Mouse (Mus musculus): ENCODE measurements around the gene Phtf2. TPM values are rescaled to one million over a fixed set of nuclear protein-coding genes. Genes with fewer than 3 reads are reported as not detected.
"Not testable (repeated sequence)": the region's sequence is repeated elsewhere in the genome, so short reads cannot be mapped to it uniquely, and the experiment has no call there.

Phtf2 gene
- total RNA-seq, 2 experiments from 2014 or later = 18.8 to 20.1 TPM

DNA sequence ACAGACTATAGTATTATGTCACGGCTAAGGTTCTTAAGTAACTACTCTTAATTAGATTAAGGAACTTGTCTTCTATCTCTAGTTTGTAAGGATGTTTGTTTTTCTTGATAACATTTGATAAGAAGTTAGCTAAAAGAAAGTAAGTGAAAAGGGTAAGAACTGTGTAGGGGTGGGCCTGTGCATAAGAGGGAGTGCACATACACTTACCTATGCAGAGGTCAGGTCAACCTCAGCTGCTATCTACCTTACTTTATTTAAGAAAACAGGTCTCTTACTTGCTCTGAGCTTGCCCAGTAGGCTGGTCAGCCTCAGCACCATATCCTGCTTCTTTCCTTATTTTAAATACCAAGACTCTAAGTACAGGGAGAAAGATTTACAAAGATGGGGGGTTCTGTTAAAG, 100.8 kb downstream of the Phtf2 start:
- intact Hi-C loops (cut with DNase I) = no loop called here
- DNase-seq (ENCODE audit: low spot score in 2 of 2) = no peak

- no peak for DNase-seq (ENCODE audit: low spot score in 2 of 2)
- intact Hi-C loops (cut with DNase I) = no loop called here
Measured at GRCm38 (mm10) chr5:20779191-20779590, 102.7 kb downstream of the Phtf2 start.

DNA sequence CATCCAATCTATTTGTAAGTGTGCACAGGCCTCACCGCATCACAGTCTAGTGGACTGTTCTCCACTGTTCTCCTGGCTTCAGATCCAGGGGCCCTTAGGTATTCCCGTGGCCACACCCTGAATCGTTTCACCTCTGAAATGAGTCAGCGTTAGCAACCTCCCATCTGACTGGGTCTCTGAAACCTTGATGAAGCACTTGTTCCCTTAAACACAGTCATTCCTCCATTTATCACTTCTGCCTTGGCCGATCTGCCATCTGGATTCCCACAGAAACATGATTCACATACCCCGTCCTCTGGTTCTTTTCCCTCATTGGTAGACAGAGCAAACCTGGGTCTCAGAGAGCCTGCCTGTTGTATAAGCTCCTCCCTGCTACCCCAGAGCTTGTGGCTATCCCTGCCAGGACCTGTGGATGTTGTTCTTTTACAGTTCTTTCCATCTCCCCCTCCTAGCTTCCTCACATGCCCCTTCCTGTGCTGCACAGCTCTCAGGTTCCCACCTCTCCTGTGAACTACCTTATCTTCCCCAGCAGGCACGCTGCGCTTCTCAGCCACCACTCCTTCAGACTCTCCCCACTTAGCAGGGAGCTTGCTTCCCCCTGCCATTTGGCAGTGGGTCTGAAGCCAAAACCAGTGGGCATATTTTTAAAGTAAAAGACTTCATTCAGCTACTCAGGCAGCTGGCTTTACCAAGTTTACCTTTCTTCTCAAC, 103.5 kb downstream of the Phtf2 start:
- DNase-seq (ENCODE audit: low spot score in 2 of 2) = peak in 1 of 2 experiments; percentile 19
- intact Hi-C loops (cut with DNase I) = no loop called here

DNA sequence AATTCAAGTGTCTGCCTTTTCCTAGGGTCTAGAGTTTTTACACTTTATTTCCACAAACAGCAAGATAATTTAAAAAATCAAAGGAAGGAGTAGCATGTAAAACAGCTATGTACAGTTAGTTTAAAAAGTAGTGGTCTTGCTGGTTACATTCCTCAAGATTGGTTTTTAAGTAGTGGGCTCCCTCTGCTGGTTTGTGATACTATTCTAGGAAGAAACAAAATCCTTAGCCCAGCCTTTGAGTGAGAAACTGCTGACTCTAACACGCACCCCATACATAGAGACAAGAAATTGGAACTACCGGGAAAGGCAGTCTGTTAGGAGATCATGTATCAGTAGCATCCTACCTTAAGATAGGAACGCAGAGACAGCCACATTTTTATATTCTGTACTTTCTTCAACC, 108.6 kb downstream of the Phtf2 start:
- intact Hi-C loops (cut with DNase I) = no loop called here
- DNase-seq (ENCODE audit: low spot score in 2 of 2) = peak; percentile 50 to 75

DNA sequence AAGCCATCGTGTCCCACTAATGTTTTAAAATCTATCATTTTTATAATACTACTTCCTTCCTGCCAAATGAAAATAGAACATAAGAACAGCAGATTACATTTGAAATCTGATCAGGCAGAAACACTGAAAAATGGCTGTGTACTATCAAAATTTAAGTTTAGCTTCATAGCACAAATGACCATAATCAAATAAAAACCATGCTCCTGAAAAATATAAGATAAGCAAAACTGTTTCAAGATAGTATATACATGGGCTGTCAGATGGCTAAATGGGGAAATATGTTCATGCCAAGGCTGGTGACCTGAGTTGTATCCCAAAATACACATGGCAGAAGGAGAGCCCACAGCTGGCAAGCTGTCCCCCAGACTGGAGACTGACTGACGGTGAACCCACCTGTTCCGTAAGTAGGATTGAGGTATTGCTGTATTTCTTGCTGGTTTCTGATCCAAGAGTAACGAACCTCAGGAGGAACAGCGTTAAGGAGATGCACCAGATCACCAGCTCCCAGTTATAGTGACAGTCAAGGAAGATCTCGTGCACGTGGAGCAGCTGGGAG, 116.5 kb downstream of the Phtf2 start:
- intact Hi-C loops (cut with DNase I) = loop anchor here (10.0 kb wide), 1 partner anchor 1341 kb away; no protein-coding TSS in a partner anchor
- no peak for DNase-seq (ENCODE audit: low spot score in 2 of 2)

DNA sequence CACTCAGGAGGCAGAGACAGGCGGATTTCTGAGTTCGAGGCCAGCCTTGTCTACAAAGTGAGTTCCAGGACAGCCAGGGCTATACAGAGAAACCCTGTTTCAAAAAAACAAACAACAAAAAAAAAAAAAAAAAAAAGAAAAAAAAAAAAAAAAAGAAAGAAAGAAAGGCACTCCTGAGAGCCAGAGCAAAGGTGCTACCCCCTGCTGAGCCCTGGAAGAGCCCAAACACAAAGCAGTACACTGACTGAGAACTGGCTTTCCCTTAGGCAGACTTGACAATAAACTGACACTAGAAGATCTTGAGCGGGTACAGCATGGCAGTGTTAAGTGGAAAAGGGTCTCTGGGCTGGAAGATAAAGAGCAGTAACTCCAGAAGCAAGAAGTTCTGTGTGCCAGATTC, 119.5 kb downstream of the Phtf2 start:
- intact Hi-C loops (cut with DNase I) = loop anchor here (10.0 kb wide), 1 partner anchor 1338 kb away; no protein-coding TSS in a partner anchor
- DNase-seq (ENCODE audit: low spot score in 2 of 2) = not testable (repeated sequence)

- DNase-seq (ENCODE audit: low spot score in 2 of 2) = peak in 1 of 2 experiments; percentile 13
- intact Hi-C loops (cut with DNase I) = loop anchor here (10.0 kb wide), 1 partner anchor 1336 kb away; no protein-coding TSS in a partner anchor
Measured at GRCm38 (mm10) chr5:20760368-20761162, 121.4 kb downstream of the Phtf2 start.

- intact Hi-C loops (cut with DNase I) = loop anchor here (10.0 kb wide), 1 partner anchor 1335 kb away; no protein-coding TSS in a partner anchor
- peak in 1 of 2 experiments; percentile 14 for DNase-seq (ENCODE audit: low spot score in 2 of 2)
Measured at GRCm38 (mm10) chr5:20759771-20760170, 122.2 kb downstream of the Phtf2 start.

GRCm38 (mm10) chr5:20753963-20754362, 128.0 kb downstream of the Phtf2 start:
- no peak for DNase-seq (ENCODE audit: low spot score in 2 of 2)
- intact Hi-C loops (cut with DNase I) = no loop called here

- intact Hi-C loops (cut with DNase I) = no loop called here
- DNase-seq (ENCODE audit: low spot score in 2 of 2) = peak in 1 of 2 experiments; percentile 7
Measured at GRCm38 (mm10) chr5:20753096-20753495, 128.8 kb downstream of the Phtf2 start.

DNA sequence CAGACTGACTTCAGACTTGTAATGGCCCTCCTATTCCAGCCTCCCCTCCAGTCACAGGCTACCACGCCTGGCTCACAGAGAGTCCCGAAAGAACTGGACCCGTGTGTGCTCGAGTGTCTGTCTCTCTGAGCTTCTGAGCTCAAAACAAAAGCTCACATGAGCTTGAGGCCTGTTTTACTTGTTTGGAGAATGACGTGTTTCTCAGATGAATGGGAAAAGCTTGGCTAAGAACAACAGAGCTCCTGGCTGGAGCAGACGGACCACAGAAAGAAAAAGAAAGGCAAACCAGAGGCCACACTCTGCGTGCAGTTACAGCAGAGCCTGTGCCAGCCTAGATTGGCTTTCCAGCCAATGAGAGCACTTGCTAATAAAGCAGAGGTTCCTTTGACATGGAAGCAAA, 130.2 kb downstream of the Phtf2 start:
- peak in 1 of 2 experiments; percentile 6 for DNase-seq (ENCODE audit: low spot score in 2 of 2)
- intact Hi-C loops (cut with DNase I) = no loop called here

GRCm38 (mm10) chr5:20751000-20751399, 130.9 kb downstream of the Phtf2 start:
- intact Hi-C loops (cut with DNase I) = no loop called here
- DNase-seq (ENCODE audit: low spot score in 2 of 2) = no peak

DNA sequence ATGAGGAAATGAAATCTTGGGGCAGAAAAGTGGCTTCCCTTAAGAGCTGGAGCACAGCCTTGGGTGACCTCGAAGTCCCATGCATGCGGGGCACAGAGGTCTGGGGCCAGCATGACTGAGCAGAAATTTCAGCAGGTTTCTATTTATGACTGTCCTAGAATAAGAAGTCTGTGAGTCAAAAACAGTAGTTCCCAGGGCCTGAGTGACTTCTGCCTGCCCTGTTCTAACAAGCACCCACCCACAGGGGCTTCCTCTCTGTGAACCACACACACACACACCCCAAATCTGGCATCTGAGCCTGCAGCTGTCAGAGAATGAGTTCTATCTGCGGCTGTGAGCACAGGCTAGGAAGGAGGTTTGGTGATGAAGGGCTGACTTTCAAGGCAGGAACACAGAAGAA, 132.4 kb downstream of the Phtf2 start:
- DNase-seq (ENCODE audit: low spot score in 2 of 2) = no peak
- intact Hi-C loops (cut with DNase I) = no loop called here

DNA sequence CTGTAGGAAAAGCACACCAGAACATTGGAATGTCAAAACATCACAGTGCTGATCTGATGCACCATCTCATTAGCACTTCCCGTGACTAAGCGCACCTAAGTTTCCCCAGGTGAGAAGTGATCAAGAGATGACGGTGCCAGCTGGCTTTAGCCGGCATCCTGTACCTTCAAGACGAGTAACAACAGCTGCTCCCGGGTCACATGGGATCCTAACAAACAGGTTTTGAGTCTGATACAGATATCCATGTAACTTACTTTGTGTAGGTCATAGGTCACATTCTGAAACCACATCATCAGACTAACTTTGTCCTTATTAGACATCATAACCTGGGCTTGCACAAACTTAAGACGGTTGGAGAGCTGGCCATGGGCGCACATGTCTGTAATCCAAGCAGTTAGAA, 133.1 kb downstream of the Phtf2 start:
- no peak for DNase-seq (ENCODE audit: low spot score in 2 of 2)

DNA sequence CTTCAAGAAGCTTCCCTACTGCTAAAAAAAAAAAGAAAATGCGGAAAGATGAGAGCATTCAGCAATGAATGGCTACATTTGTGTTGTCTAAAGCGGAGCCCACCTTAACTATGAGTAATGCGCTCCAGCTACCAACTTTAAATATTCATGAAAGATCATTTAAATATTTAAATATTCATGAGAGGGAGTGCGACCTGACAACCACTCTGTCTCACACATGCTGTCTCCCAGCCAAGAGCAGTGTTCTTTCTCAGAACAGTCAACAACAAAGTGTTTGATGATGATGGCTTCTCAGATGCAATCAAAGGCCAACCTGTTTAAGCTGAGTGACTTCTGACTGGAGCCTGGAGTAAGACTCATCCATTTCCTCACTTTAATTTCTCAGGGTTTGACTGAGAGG, 133.8 kb downstream of the Phtf2 start:
- intact Hi-C loops (cut with DNase I) = no loop called here
- DNase-seq (ENCODE audit: low spot score in 2 of 2) = no peak

More for the DNA sequence above, 133.1 kb downstream of the Phtf2 start:
- intact Hi-C loops (cut with DNase I) = no loop called here

- intact Hi-C loops (cut with DNase I) = no loop called here
Measured at GRCm38 (mm10) chr5:20741936-20742335, 140.0 kb downstream of the Phtf2 start.

DNA sequence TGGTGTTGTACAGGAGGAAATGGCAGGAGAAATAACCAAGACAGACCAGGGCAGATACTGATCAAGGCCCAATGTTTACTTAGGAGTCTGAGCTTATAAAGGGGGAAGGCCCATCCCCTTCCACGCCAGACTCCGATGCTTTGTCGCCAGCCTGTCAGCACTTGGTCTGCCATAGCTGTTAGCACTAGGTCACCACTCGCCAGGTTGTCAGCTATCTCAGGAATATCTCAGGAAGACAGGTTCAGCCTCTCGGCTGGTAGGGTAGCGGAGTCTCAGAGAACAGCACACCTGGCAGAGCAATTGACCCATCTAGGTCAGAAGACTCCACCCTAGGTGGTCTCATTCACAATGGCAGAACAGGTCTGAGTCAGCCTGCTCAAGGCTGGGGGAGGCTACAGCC, 140.7 kb downstream of the Phtf2 start:
- no peak for DNase-seq (ENCODE audit: low spot score in 2 of 2)
- intact Hi-C loops (cut with DNase I) = no loop called here

More at GRCm38 (mm10) chr5:20741936-20742335, 140.0 kb downstream of the Phtf2 start:
- DNase-seq (ENCODE audit: low spot score in 2 of 2) = no peak

- intact Hi-C loops (cut with DNase I) = no loop called here
Measured at GRCm38 (mm10) chr5:20738795-20739194, 143.1 kb downstream of the Phtf2 start.

DNA sequence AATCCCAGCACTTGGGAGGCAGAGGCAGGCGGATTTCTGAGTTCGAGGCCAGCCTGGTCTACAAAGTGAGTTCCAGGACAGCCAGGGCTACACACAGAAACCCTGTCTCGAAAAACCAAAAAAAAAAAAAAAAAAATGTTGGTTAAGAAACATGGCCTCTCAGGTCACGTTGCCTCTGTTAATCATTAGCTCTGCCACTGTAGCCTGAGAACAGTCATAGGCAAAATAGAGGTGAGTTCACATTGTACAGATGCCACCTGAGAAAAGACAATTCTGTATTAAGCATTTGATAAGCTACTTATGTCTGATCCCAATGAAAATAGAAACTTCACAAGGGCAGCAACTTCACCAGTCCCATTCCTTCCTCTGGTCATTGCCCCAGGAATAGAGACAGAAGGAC, 158.7 kb downstream of the Phtf2 start:
- intact Hi-C loops (cut with DNase I); DNase-seq (ENCODE audit: low spot score in 2 of 2): not testable (repeated sequence)

More at GRCm38 (mm10) chr5:20738795-20739194, 143.1 kb downstream of the Phtf2 start:
- DNase-seq (ENCODE audit: low spot score in 2 of 2) = no peak

DNA sequence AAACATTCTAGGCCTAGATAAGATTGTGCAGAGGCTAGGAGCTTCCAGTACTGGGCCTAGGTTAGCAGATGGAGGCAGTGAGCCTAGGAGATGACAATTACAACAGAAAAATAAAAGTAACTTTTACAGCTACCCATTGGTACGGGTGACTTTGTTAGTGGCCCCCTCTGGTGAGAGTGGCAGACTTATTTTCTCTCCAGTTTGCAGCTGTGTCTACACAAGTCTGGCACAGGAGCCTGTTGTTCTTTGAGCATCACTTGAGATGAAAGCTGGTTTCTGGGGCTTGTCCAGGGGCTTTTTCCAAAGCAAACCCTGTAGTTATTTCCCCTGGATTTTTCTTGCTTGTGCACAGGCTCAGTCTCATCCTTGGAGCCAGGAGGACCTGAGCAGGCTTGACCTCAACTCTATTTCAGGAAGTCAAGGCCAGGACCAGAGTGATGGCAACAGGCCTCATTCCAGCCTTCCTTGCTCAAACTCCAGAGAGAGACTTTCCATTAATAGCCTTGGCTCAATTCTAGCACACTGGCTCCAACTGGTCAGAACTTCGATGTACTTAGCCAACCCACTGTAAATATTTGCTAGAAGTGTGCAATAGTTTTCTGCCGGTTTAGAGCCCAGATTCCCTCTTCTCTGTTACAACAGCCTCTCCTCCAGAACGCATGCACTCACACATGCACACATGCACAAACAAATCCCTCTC, 161.6 kb downstream of the Phtf2 start:
- intact Hi-C loops (cut with DNase I) = no loop called here
- no peak for DNase-seq (ENCODE audit: low spot score in 2 of 2)
